Mouse (Mus musculus) heart, postnatal 0 days (tissue): ENCODE data around the gene Gm20547.

Source experiments
- CTCF ChIP-seq: IDR thresholded peaks from 2 replicates; pipeline ENCODE4 v1.5.1; 2016; ENCODE audit warnings: antibody characterized with exemption, control low read depth, low read depth
- EP300 ChIP-seq: IDR thresholded peaks from 2 replicates; pipeline ENCODE4 v1.6.1; 2016; ENCODE audit warnings: antibody characterized with exemption, low read depth

DNA sequence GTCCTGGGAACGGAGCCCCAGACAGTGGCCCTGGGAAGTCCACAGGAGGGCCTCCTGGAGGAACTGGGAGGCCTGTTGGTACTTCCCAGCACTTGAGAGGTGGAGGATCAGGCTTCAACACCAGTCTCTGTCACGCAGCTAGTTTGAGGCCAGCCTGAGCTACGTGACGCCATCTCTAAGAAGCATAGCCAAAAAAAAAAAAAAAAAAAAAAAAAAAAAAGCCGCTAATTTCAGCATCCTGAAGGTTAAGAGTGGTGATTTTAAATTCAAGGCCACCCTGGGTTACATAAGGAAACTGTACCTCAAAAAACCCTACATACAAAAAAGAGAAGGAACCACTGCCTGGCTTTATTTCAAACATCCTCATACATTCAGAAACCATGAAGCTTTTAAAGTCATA, 42.4 kb upstream of the Gm20547 start:
- TF ChIP-seq CTCF (no peak), EP300 (no peak)
